Mouse (Mus musculus): ENCODE measurements around the gene Tmem132c.

Tmem132c gene

DNA sequence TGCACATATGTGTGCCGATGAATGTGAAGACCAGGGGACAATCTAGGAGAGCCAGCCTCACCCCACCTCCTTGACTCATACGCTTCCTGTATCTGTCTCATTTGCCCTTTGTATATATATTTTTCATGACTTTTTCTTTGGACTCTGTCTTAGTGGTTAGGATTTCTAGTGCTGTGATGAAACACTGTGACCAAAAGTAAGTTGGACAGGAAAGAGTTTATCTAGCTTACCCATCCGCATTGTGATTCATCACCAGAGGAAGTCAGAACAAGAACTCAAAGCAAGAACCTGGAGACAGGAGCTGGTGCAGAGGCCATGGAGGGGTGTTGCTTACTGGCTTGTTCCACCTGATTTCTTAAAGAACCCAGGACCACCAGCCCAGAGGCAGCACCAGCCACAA, 250.1 kb downstream of the Tmem132c start:
- DNase-seq (ENCODE audit: low spot score) = no peak

DNA sequence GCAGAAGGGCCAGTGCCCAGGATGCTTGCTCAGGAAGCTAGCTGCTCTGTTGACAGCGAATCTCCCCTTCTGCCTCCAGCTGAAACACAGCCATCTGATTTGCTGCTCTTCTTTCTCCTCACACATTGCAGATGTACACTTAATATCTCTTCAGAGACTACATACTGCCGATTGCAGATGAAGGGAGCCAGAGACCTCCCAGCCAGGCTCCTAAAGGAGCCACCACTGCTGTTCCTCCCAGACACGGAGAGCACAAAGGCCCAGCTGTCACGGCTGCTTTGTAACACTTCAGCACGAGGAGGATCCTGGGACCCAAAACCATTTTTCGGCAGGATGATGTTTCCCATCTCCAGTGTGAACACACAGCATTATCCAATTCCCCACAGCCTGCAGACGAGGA, 255.3 kb downstream of the Tmem132c start:
- no peak for DNase-seq (ENCODE audit: low spot score)

DNA sequence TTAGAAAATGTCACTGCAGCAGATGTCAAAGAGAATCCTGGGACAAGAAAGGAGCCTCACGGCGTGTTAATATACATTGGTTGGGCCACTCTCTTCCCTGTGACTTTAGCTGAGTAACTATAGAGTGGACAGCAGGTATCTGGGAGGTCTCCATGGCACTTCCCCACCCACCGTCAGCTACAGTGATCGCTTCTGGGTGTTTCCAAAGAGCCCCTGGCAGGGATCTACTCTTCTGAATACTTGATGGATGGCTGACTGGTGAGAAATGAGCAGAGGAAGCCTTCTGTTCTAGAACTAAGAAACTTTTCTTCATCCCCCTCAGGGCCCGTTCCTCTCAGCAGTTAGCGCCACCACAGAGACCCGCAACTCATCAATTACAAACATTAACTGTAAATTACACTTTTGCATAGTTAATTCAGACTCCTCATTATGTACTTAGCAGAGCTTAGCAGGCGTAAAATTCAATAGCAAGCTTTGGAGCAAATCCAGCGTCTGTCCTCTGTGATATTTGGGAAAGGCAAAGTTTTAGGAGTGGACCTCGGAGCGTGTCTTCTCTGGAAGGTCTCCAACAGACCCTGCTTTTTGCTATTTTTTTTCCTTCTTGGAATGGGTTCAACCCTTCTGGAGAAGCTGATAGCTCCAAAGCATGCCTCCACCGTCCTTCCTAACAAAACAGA, 257.7 kb downstream of the Tmem132c start:
- no peak for DNase-seq (ENCODE audit: low spot score)

DNA sequence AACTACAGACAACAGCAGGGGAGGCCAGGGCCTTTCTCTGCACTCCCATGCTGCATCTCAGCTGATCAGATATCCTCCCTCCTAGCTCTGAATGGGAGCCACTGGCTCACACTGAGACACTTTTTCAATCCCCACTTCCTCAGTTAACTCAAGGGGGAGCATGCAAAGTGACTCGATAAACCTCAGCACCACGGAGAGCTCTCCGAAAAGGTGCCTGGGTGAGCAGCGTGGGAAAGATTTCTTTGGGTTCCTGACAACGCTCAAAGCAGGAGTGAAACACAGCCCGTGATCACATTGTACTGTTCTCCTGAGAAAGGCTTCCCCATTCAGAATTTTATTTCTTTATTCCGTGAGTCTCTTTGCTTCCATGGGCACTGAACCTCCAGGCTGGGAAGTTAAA, 261.2 kb downstream of the Tmem132c start:
- no peak for DNase-seq (ENCODE audit: low spot score)

DNA sequence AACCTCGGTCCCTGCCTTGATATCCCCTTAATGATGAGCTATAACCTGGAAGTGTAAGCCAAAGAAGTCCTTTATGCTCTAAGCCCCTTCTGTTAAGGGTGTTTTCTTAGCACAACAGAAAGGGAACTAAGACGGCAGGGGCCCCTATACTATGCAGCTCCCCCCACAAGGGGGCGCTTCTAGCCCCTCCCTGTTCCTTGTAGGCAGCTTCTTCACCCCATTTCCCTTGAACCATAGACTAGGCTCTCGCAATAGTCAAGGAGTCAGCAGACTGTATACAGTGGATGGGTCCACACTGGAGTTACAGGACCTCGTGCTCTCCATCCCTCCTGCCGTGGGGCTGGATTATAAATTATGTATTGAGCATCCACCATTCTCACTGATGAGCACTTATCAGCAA, 264.1 kb downstream of the Tmem132c start:
- no peak for DNase-seq (ENCODE audit: low spot score)

DNA sequence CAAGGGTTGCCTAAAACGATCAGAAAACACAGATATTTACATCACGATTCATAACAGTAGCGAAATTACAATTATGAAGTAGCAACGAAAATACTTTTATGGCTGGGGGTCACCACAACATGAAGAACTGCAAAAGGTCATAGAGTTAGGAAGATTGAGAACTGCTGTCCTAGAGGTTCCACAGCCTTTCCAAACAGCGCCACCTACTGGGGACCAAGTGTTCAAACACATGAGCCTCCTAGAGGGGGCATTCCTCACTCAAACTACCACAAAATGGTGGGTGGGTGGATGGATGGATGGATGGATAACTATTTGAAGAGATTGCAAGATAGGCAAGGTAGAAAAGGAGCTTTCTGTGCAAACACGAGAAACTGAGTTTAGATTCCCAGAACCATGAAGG, 270.0 kb downstream of the Tmem132c start:
- DNase-seq (ENCODE audit: low spot score) = no peak

DNA sequence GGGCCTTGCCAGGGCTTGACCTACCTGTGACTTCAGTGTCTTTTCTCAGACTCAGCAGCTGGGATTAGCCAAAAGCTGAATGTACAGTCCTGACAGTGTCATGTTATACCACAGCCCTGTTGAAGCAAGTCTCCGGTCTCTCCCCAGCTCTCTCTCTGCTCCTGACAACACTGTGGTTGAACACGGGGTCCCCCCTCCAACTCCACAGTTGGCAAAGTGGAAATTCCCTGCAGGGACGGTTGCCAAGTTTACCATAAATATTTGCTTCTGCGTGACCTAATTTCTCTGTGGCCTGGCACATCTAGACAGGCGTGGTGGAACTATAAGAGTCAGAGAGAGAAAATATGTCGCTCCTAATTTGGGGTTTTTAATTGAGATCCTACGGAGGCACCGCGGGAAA, 274.4 kb downstream of the Tmem132c start:
- no peak for DNase-seq (ENCODE audit: low spot score)

DNA sequence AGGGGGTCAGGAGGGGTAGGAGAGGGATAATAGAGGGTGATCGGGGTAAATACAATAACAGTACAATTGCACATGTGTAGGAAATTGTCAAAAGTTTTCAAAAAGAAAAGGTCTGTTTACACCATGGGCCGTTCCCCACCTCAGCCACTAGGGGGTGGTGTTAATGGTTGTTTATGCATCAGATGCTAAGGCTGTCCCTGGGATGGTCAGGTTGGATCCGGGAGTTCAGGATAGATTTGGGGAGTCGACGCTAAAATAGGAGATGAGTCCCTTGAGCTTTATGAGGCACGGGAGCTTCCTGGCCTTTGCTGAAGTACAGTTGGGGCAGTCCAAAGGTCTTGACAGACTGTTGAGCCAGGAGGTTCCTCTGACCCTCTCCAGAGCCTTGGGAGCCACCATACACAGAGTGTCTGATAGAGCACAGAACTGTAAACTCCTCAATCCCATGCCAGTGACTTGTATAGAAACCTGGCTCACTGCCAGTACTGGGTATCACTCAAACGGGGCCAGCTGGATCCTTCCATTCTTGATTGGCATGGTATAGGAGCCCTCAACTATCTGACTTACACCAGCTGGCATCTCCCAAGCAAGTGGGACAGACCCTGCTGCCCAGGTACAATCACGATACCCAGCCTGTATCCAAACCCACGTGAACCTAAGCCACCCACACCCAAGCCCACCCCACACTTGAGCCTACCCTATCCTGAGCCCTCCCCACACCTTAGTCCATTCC, 281.3 kb downstream of the Tmem132c start:
- DNase-seq (ENCODE audit: low spot score) = no peak

DNA sequence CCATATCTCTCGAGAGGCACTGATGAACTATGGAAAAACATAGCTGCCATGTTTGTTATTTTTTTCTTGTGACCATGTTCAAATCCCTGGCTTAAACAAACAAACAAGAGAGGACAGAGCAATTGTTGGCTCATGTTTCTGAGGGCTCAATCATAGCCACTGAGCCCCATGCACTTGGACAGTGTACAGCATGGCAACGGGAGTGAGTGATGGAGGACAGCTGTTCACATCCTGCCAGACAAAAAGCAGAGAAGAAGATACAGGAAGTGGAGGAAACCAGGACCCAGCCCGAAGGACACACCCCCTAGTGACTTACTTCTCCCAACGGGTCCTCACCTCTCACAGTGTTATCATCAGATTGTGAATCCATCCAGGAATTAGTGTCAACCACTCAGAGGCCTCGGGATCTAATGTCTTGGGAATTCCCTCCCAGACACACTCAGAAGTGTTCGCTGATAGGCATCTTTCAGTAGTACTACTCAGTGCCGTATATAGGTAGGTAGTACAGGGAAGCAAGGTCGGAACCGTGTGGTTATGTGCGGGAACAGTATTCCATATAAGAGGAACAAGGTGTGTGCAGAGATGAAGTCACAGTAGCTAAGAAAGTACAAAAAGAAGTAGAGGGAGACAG, 285.9 kb downstream of the Tmem132c start:
- DNase-seq (ENCODE audit: low spot score) = no peak

DNA sequence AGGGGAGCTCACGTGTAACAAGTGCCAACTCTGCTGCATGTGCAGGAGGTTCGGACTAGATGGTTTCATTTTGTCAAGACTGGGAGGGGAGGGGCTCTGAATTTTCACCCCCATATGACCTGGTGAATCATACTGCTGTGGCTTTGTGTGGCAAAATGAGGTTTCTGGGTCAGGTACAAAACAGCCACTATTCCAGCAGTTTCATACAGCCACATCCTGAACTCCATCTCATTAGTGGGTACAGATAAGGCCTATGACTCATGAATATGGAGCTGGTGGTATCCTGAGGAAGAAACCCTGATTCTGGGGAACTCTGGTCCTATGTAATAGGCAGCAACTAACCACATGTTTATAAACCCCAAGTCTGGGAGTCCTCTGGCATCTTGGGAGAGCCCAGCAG, 295.9 kb downstream of the Tmem132c start:
- DNase-seq (ENCODE audit: low spot score) = no peak

DNA sequence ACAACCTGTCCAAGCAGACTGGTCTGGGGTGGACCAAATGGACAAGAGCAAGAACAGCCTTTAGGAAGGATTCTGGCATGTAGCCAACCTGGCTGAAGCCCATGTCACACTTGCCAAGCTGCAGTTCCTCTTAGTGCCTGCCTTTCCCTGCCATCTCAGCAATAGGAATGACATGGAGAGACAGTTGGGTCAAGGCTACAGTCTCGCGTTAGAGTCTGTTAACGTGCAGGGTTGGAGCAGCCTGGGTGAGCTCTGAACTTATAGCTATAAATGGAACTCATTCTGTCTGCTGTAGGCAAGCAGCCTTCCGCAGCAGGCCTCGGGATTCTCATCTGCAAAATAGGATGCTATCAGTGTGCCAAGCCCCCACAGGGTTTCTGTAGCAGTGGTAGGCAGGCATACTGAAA, 305.0 kb downstream of the Tmem132c start:
- no peak for DNase-seq (ENCODE audit: low spot score)

DNA sequence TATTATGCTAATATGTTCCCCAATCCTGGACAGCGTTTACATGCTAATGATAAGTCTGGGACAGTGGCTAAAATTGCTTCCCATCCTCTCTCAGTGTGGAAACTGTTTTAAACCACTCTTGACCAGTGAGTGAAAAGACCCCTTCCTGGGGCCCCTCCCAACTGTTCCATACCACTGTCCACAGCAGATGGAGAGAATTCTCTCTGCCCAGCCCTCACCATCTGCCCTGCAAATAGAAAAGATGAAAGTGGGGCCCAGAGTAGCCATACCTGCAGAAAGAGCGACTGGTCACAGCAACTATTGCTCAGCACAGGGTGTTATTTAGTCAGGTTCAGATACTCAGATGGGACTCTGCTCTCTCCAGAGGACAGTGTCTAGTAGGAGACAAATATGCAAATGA, 306.5 kb downstream of the Tmem132c start:
- DNase-seq (ENCODE audit: low spot score) = no peak

DNA sequence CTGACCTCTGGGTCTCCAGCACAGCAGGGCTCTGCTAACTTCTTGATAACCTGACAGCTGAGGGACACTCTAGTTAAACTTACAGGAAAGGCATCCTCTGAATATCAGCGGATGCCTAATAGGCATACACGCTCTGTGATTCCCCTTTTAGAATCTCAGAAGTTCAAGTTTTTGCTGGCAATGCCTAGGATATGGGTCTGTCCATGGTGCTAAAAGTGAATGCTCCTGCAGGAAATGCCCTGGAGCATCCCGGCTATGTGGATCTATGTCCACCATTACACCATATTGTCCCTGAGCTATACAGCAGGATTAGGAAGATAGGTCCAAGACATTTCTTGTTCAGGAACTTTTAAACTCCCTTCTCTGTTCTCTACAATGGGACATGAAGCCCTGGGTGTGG, 319.5 kb downstream of the Tmem132c start:
- no peak for DNase-seq (ENCODE audit: low spot score)

DNA sequence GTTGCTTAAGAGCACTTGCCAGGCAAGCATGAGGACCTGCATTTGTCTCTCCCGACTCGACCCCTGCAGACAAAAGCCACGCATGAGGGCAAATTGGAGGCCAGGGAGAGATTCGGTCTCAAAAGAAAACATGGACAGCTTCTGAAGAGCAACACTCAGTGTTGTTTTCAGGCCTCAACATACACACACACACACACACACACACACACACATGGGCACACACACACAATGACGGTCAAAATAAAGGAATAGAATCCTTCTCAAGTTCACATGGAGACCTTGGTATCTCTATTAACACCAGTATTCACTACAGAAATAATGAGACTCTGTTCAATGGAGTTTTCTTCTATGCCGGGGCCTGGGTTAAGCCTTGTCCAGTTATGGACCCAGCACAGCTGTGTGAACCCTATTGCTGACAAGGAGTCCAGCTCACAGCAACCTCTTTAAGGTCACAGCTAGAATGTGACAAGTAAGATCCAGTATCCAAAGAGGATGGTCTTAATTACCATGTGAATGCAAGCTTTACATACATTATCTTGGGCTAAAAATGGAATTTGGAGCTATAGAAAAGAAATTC, 325.6 kb downstream of the Tmem132c start:
- DNase-seq (ENCODE audit: low spot score) = no peak

DNA sequence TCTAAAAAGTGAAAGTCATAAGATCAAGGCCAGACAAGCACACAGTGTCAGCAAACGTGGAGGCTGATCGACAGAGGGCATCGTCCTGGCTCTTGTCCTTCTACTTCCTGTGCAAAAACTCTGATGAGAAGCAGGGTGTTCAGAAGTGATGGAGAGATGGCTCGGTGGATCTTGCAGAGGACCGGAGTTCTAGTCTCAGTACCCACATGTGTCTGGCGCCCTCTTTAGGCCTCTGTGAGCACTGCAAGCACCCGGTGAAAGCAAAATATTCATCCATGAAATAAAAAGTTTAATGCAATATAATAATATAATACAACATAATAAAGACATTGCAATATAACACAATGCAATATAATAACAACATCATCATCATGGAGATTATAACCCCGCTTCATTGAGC, 335.8 kb downstream of the Tmem132c start:
- no peak for DNase-seq (ENCODE audit: low spot score)

DNA sequence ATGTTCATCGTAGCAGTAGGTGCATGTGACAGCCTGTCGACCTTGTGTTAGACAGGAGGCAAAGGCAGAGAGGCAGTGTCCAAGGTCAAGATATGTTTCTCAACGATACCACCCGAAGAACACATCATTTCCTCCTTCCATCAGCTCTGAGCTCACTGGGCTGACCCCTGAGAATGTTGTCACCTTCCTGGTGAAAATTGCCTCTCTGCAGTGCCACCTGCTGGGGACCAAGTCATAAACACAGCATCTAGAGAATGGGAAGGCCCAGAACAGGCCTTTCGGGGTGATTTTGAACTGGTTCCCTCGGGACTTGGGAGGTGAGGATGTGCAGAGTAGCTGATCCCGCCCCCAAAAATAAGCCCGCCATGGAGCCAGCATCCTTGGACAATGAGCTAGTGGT, 342.1 kb downstream of the Tmem132c start:
- DNase-seq (ENCODE audit: low spot score) = no peak

DNA sequence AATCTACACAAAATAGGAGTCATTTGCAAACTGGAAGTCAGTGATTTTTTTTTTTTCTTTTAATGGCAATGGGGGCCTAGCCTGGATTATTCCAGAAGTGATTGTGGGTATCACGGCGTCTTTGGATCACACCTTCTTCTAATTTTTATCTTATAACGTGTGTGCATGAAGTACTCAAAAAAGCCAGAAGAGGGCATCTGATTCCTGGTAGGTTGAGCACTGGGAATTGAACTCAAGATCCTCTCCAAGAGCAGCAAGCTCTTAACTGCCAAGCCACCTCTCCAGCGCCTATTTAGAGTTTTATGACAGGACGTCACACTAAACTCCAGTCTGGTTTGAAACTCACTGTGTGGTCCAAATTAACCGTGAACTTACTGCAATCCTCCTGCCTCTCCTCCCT, 346.2 kb downstream of the Tmem132c start:
- DNase-seq (ENCODE audit: low spot score) = no peak

DNA sequence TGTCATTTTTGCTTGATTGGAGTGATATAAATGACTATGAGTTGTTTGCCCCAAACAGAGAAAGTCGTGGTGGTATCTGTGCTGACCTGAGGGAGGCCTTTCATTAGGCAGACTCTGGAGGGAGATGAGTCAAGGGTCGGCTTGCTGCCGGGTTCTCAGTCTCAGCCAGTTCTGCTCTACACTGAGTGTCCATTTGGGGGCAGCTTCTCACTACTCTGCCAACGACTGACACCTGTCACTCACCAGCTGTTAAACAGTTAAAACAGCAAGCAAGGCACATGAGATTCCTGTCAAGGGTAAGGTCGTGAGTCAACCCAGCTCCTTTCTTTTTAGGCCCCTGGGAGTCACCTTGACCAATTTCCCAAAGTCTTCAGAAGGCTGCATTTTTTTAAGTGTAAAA, 350.8 kb downstream of the Tmem132c start:
- DNase-seq (ENCODE audit: low spot score) = no peak

DNA sequence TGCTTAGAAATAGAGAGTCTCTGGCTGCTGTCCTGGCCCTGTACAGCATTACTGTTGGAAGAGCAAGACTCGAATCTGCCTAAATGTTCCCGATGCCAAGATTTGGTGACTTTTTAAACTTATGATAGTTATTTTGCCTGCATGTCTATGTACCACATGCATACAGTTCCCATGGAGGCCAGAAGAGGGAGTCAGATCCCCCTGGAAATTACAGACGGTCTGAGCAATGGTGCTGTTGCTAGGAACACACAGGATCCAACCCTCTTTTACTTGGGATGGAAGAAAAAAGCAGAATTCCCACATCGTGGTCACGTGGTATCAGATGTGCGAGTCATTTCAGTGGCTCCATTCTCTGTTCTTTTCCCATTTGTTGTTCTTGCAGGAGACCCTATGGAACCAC, 351.2 kb downstream of the Tmem132c start:
- DNase-seq (ENCODE audit: low spot score) = no peak

DNA sequence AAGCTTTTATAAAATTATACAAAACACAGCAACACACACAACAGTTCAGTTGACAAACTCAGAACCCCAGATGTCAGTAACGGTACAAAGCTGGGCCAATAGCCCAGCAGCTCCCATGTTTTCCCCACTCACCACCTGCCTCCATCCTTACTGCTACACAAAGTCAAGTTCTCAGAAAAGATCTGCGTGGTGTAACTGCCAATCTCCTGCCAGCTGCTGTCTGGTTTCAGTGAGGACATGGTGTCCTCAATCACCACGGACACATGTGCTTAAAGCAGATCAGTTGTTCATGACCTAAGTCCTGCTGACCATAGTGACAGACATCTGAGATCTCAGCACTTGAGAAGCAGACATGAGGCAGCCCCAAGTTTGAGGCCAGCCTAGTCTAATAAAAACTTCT, 354.1 kb downstream of the Tmem132c start:
- DNase-seq (ENCODE audit: low spot score) = no peak

DNA sequence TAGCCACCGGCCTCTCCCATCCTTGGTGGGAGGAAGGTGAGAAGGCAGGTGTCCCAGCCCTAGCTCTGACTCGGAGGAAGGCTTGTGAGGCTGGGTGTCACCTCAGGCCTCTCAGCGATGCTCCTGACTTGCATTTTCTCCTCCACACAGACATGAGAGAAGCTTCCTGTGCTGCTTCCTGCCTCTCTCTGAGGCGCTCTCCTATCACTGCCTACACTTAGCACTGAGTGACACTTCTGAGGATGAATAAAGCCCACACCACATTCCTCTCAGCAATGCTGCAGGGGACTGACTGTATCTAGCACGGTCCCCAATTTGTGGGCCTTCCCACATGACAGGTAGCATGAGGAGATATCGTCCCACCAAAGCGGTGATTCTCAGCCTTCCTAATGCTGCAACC, 355.3 kb downstream of the Tmem132c start:
- DNase-seq (ENCODE audit: low spot score) = no peak

DNA sequence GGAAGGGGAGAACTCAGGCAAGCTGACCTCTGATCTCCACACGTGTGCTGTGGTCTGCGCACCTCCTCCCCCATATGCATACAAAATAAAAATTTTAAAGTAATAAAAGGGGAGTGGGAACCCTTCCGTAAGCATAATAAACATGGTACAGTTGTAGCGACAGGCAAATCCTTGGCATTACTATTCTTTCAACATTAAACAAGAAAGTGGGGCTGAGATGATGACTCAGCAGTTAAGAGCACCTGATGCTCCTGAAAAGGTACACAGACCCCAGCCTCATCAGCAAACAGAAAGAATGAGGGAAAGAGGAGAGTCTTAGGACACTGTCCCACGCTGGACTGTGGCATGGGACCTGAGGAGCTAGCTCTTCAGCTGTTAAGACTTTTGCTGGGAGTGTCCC, 361.4 kb downstream of the Tmem132c start:
- DNase-seq (ENCODE audit: low spot score) = no peak

DNA sequence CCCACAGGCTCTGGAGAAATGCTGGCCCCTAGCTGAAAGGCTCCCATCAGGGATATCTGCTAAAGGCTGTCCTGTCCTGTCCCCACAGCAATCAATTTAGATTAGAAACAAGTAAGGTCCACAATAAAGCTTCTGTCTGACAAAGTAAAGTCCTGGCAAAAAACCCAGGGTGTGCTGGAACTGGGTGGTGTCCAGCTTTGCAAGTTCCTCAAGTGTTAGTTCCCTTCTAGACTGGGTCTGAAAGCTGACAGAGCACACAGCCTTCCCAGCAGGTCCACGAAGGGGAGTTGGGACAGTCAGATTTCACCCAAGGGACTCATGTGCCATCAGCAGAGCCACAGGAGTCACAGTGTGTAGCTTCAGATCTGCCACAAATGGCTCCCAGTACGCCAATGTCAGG, 365.9 kb downstream of the Tmem132c start:
- no peak for DNase-seq (ENCODE audit: low spot score)
